Mouse (Mus musculus) thymus, postnatal 10 days (tissue): ENCODE data around the gene Zdhhc4.

Experiments
- DNase-seq, 2 experiments: peaks; one replicate each; pipeline ENCODE4 v3.0.0; 2021; ENCODE audit warnings: low spot score in 2 of 2

Gene Zdhhc4

DNA sequence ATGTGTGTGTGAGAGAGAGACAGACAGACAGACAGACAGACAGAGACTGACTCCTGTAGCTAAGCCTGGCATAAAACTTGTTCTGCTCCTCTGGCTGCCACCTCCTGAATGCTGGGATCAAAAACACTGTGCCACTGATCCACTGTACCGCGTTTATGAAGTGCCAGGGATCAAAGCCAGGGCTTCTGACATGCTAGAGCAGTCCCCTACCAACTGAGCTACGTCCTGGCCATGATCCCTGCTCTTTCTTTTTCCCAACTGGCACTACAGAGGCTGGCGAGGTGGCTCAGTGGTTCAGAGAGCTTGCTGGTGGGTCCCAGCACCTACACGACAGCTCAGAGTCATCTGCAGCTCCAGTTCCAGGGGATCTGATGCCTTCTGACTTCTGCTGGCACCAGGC, 53.3 kb downstream of the Zdhhc4 start:
- DNase-seq = no peak

DNA sequence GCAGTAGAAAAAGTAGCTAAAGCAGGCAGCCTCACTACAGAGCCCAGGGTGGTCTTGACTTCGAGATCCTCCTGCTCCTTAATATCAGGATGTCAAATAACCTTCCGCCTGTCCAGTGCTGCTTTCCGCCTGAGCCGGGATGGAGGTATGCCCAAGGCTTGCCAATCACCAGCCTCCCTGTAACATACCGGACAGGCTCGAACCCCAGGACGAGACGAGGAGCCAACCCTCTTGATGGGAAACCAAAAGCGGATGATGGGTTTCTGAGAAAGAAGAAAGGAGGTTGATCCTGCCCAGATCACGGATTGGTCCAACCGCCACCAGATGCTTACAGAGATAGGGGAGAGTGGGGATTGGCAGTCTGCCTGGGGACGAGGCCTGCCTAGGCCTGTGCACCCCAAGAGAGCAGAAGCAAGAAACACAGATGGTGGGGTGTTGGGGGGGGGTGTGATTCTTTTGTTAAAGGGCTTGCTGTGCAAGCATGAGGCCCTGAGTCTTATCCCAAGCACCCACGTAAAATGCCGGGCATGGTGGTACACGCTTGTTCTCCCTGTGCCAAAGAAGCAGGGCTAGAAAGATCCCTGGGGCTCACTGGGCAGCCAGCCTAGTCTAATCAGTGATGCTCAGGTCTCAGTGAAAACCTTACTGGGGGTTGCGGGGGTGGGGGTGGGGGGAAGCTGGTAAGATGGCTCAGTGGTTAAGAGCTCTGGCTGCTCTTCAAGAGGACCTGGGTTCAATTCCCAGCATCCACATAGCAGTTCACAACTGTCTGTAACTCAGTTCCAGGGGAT, 56.3 kb downstream of the Zdhhc4 start:
- no peak for DNase-seq

DNA sequence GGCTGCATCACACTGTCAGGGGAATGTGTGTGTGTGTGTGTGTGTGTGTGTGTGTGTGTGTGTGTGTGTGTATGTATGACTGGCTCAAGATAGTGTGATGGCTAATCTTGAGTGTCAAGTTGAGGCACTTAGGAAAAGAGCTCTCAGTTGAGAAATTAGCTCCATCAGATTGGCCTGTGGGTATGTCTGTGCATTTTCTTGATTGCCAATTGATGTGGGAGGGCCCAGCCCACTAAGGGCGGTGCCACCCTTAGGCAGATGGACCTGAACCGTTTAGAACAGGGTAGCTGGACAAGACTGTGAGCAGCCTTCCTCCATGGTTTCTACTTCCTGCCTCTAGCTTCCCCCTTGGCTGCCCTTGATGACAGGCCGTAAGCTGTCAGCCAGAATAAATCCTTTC, 56.9 kb downstream of the Zdhhc4 start:
- DNase-seq = no peak

DNA sequence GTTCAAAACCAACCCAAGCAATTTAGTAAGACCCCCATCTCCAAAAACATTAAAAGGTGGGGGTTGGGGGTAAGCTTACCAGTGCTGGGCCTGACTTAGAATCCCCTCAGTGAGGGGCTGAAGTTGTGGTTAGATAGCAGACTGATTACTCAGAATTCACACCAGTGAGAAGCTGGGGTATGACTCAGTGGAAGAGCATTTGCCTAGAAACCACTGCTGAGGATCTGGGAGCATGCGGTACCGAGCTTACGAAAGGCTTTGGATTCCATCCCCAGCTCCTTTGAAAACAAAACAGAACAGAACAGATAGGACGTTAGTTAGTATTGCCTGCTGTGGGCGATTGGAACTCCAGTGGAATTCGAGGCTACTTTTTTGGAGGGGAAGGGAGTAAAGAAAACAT, 57.4 kb downstream of the Zdhhc4 start:
- no peak for DNase-seq

DNA sequence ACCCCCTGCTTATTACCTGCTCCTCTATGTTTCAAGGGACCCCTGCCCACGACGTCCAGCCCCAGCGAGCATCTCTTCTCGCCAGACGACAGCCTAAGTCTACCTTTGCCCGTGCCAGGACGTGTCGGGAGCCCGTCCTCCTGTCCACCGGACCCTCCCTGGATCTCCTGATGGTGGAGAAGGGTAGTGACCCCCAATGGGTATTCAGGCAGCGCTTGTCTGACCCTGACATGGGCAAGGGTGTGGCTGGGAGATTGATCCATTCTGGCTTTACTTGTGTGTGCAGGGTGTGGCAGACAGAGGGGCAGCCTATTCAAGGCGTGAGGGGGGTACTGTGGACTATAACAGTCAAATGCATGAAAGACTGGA, 58.9 kb downstream of the Zdhhc4 start:
- no peak for DNase-seq

DNA sequence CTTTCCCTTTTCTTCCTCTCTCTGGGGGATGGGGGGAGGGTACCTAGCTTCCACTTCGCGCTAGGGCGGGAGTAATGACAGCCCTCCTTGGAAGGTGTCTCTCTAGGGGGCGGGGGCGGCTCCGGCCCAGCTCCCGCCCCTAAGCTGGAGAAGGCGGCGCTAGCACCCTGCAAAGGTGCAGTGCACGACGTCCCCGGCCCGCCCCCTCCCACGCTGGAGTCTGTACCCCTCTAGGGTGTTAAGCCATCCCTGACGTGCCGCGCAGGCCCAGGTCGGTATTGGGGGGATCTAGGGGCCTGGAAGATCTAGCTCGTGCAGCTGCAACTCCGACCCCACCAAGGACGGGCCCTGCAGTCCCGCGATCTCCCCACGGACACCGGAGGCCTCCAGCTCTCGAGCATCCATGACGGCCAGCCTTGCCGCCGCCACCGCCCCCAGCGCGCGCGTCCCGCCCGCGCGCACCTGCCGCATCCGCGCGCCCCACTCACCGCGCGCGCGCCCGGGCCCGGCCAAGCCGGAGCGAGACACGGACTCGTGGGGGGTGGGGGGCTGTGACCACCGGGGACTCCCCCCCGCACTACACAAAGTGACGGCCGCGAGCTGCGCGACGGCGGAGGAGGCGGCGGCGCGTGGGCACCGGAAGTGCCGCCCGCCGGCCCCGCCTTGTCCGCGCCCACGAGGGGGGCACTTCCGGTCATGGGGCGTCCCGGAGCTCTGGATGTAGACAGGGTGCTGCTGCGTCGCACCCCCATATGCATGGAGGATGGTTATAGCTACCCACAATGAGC, 59.5 kb downstream of the Zdhhc4 start, which contains the start of gene Zfp316:
Gene Zfp316, minus strand, starts transcription at position 660 of the 788 bp plus-strand sequence.
- peak in 1 of 2 experiments; percentile 33 for DNase-seq

DNA sequence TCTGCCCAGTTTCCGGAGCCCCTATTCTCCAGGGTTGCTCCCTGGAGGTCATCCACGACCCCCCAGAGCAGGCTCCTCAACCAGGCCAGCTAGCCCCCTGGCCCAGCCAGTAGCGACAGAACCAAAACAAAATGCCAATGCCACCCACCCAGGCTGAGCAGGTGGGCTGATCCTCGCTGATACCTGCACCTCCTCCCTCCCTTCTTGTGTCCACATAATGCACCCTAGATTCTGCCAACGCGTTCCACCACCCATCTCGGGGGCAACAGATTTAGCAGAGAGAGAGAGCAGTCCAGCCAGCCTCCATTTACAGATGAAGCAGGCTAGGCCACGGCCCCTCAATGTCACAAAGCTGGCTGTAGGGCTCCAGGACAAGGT, 60.1 kb downstream of the Zdhhc4 start:
- DNase-seq = no peak

DNA sequence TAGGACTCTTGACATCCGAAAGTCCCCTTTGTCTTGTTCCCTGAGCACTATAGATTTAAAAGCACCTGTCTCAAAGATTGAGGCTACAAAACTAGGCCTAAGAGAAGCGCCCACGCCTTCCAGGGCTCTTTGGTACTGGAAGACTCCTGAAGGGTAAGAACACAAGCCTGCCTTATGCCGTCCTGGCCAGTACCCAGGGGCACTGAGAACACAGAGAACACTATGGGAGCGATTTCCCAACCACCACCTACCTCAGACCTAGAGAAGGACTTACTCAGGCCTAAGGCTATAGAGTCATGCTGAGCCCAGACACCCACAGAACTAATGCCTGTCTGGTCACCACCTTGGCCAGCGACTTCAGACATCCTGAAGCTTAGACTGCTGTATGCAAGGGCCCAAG, 62.3 kb downstream of the Zdhhc4 start:
- no peak for DNase-seq
